Mouse (Mus musculus) spleen, adult 2 months (tissue): Measurements from ENCODE around the gene Rgs3. TPM values are rescaled to one million over a fixed set of nuclear protein-coding genes. Genes with fewer than 3 reads are reported as not detected.
A peak's percentile ranks its signal among the peaks of the same experiment; 100 is the strongest.

Source experiments
- DNase-seq, 2 experiments: peaks; one replicate each; pipeline versions ENCODE4 v3.0.0 to v3.0.0-alpha.2; 2012 to 2021; ENCODE audit warnings: low spot score in 2 of 2, low read depth in 1 of 2
- H3K27ac ChIP-seq: fragments of 200-500 bp; 2 replicates; pipeline ENCODE4 v1.5.1; 2012; ENCODE audit warnings: low read length, inconsistent platforms; ENCODE audit not compliant: insufficient read depth
- H3K27me3 ChIP-seq: fragments of 200-500 bp; 2 replicates; pipeline ENCODE4 v1.6.1; 2012; ENCODE audit warnings: mild to moderate bottlenecking, moderate library complexity, low read length, inconsistent platforms; ENCODE audit not compliant: control insufficient read depth, insufficient read depth
- H3K36me3 ChIP-seq: fragments of 200-500 bp; 2 replicates; pipeline ENCODE4 v1.6.1; 2012; ENCODE audit warnings: mild to moderate bottlenecking, low read length, inconsistent platforms; ENCODE audit not compliant: control insufficient read depth, insufficient read depth
- H3K4me1 ChIP-seq: fragments of 200-500 bp; 2 replicates; pipeline ENCODE4 v1.6.1; 2011; ENCODE audit warnings: inconsistent platforms; ENCODE audit not compliant: control insufficient read depth, insufficient read depth, insufficient read length
- H3K4me3 ChIP-seq: fragments of 200-500 bp; 2 replicates; pipeline ENCODE4 v1.5.1; 2011; ENCODE audit warnings: mild to moderate bottlenecking, inconsistent platforms; ENCODE audit not compliant: insufficient read depth, insufficient read length; ENCODE audit errors: extremely low read depth
- CTCF ChIP-seq: fragments of 200-500 bp; IDR thresholded peaks from 2 replicates; pipeline ENCODE4 v1.5.1; 2011; ENCODE audit warnings: mild to moderate bottlenecking, inconsistent platforms; ENCODE audit not compliant: insufficient read depth, insufficient read length, insufficient replicate concordance; ENCODE audit errors: extremely low read depth
- POLR2A ChIP-seq: fragments of 200-500 bp; IDR thresholded peaks from 2 replicates; pipeline ENCODE4 v1.6.1; 2011; ENCODE audit warnings: low read depth, low read length, inconsistent platforms
- WGBS: fragments of 180-500 bp; shearing (Covaris S2); methylation state at CpG from one replicate; pipeline ENCODE4 v1.1.7; 2018; 5-methylcytosine and 5-hydroxymethylcytosine counted together
- polyA plus RNA-seq: library from polyadenylated mRNA; depleted of rRNA; stranded (reverse); fragments of >200 nt; gene quantifications from 2 replicates; pipeline ENCODE4 v1.2.3, GENCODE M21; 2012

The Rgs3 gene
- polyA plus RNA-seq, 1 experiment, result 51.7 TPM

DNA sequence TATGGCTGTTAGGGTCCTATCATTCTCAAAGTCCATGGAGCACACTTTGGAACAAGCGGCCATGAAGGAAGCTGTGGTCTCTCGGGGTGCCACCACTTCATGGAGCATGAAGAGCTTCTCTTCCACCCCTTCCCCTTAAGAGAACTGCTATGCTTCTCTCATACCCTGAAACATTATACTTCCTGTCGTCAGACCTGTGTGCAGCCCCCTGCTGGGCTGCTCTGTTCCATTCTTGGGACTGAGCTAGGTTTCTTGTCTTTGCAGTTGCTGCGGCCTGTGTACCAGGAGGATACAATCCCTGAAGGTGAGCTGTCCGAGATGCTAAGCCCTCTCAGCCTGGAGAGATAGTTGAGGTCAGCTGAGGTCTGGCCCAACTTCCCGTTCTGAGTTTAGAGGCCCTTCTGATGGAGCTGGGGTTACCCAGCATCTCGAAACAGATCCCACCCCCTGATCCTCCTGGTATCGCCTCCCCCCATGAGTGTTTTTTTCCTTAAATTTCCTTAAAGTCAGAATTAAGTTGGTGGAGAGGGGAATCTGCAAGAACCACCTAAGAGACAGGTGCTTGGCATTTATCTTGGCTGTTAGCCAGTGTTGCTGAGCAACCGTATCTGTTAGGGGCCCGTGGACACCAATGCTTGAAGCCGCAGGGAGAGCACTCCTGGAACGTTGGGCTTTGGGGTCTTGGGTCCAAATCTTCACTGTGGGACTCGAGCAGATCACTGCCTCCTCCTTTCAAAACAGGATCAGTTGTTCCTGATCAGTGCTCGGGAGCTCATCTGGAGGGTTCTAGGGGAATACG is 66.8 kb downstream of the Rgs3 start:
- TF ChIP-seq CTCF (no peak), POLR2A (no peak)
- Histone ChIP-seq H3K4me3 (no peak overlapping the region), H3K27me3 (no peaks in the 10 kb centered on the region), H3K27ac (no peak overlapping the region), H3K36me3 (no peaks in the 10 kb centered on the region), H3K4me1 (peaks cover 33% of the 10 kb centered on the region; the same call in 1 of the 2 replicates)
- 70% methylated on average over 15 of the region's 15 CpGs for WGBS
- DNase-seq, result no peak

DNA sequence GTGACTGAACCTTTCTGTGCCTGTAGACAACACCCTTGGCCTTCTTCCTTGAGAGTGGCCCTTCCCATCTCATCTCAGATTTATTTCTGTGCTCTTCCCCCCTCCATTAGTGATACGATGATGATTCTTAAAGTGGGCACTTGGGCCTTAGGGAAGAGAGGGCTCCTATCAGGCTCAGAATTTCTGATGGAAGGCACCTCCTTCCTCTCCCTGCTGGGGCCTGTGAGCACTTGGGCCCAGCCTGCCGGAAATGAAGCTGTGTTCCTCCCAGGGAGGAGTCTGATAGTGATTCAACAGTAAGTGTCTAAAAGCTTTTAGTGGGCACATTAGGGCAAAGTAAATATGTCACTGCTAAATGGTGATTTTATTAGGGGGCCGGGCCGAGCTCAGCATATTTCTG is 67.7 kb downstream of the Rgs3 start:
- peaks cover 36% of the 10 kb centered on the region; the same call in 1 of the 2 replicates for H3K4me1 ChIP-seq
- TF ChIP-seq CTCF (no peak), POLR2A (no peak)
- H3K4me3 ChIP-seq, result no peak overlapping the region
- H3K27me3 ChIP-seq, result no peaks in the 10 kb centered on the region
- peak overlapping the region; percentile 26; the same call in 1 of the 2 replicates for H3K27ac ChIP-seq
- no peaks in the 10 kb centered on the region for H3K36me3 ChIP-seq
- no peak for DNase-seq
- WGBS, result 85% methylated on average over 4 of the region's 4 CpGs

DNA sequence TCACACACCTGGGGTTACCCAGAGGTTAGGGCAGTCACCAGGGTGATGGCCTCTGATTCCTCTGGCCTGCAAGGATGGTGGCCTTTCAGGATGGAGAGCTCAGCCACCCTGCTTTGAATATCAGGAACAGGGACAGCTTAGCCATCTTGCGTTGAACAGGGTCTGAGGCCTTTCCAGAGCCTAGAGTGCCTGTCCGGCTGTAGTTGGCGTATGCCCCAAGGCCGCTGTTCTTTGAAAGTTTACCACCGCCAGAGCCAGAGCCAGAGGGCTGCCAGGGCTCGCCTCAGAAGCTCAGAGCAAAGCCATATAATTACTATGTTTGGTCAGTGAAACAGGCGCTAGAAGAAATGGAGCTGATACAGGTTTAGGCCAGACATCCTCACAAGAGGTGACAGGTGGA is 68.9 kb downstream of the Rgs3 start:
- DNase-seq, result no peak
- Histone ChIP-seq H3K27ac (no peak overlapping the region), H3K36me3 (no peaks in the 10 kb centered on the region), H3K27me3 (no peaks in the 10 kb centered on the region), H3K4me1 (peaks cover 38% of the 10 kb centered on the region; the same call in 1 of the 2 replicates), H3K4me3 (no peak overlapping the region)
- 89% methylated on average over 7 of the region's 7 CpGs for WGBS
- TF ChIP-seq POLR2A (no peak), CTCF (no peak)

DNA sequence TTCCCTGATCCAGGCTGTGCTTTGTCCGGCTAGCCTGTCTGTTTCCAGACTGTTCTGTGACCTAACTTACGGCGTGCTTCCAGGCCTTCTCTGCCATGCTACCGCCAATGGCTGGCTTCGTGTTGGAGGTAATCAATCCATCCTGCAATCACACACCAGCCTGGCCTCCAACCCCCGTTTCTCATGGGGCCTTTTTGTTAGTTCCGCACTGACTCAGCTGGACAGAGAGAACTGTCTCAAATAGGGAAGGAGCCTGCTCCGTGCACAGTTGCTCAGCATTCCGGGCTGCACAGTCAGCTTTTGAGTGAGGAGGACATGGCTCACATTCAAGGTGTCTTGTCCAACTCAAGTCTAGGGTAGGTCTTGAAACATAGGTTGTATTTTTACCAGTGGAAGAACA is 69.8 kb downstream of the Rgs3 start:
- Histone ChIP-seq H3K27ac (peak overlapping the region; percentile 65), H3K4me1 (peaks cover 43% of the 10 kb centered on the region; the same call in 1 of the 2 replicates), H3K4me3 (no peak overlapping the region), H3K27me3 (no peaks in the 10 kb centered on the region), H3K36me3 (no peaks in the 10 kb centered on the region)
- no peak for TF ChIP-seq CTCF
- TF ChIP-seq POLR2A, result no peak
- WGBS, result 38% methylated on average over 9 of the region's 9 CpGs
- DNase-seq, result peak; percentile 17 to 44

DNA sequence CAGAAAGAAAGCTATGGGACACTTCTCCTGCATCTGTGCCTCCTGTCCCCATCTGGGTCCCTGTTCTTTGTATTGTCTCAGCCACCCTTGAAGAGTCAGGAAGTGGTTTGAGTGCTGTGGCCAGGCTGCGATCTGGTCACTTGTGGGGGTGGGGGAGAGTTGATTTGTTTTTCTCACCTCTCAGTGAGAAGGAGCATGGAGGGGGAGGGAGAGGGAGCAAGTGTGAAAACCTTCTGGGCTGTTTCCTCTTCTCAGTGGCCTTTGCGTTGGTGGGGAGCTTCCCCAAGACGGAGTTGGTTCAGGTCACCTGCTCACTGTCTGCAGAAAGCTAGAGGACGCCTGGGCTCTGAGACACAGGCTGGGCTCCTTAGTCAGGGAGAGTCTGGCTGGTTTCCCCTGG is 70.3 kb downstream of the Rgs3 start:
- DNase-seq, result peak; percentile 47 to 85
- peak overlapping the region; percentile 65 for H3K27ac ChIP-seq
- peaks cover 43% of the 10 kb centered on the region; the same call in 1 of the 2 replicates for H3K4me1 ChIP-seq
- H3K36me3 ChIP-seq, result no peaks in the 10 kb centered on the region
- no peak overlapping the region for H3K4me3 ChIP-seq
- no peaks in the 10 kb centered on the region for H3K27me3 ChIP-seq
- 5% methylated on average over 4 of the region's 4 CpGs for WGBS
- TF ChIP-seq POLR2A (no peak), CTCF (no peak)

DNA sequence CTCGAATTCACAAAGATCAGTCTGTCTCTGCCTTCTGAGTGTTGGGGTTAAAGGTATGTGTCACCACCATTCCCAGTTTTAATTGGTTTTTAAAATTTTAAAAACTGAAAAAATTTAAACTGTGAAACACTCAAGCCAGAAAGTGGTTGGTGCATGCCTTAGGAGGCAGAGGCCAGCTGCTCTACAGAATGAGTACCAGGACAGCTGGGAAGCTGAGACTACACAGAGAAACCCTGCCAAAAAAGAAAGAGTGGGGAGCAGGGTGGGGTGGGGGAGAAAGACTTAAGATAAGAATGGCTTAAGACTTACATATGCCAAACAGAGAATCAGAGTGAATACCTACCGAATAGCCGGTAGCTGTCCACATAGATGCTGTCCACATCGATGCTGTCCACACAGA is 73.6 kb downstream of the Rgs3 start:
- Histone ChIP-seq H3K4me3 (no peak overlapping the region), H3K4me1 (peaks cover 36% of the 10 kb centered on the region; the same call in 1 of the 2 replicates), H3K27me3 (no peaks in the 10 kb centered on the region), H3K36me3 (no peaks in the 10 kb centered on the region), H3K27ac (peak overlapping the region; percentile 87; the same call in 1 of the 2 replicates)
- no peak for DNase-seq
- no peak for TF ChIP-seq CTCF
- 92% methylated on average over 4 of the region's 4 CpGs for WGBS

DNA sequence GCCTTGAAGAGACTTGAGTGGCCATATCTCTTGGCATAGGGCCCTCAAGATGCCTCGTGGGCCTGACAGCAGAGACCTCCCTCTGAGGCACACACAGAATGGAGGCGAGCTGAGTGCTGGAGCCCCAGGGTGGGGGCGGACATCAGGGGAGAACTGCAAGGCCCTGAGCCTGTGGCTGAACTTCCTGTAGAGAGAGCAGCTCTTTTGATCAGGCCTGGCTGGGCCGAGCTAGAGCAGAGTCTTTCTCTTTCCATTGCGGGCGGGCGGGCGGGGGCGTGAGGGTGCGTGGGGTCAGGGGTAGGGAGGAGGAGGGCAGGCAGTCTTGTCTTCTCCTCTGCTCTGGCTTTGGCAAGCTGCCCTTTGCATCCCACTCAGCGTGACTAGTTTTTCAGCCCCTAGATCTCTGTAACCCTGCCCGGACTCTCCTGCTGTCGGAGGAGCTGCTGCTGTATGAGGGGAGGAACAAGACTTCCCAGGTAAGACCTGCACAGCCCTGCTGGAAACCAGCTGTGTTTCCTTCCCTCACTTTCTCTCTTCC is 74.5 kb downstream of the Rgs3 start:
- H3K4me3 ChIP-seq, result peak overlapping the region; percentile 65

More for the DNA sequence above, 74.5 kb downstream of the Rgs3 start:
- no peaks in the 10 kb centered on the region for H3K36me3 ChIP-seq
- TF ChIP-seq POLR2A, result no peak
- TF ChIP-seq CTCF, result no peak
- peak; percentile 23 to 59 for DNase-seq
- peak overlapping the region; percentile 87 for H3K27ac ChIP-seq
- peaks cover 36% of the 10 kb centered on the region; the same call in 1 of the 2 replicates for H3K4me1 ChIP-seq
- 8% methylated on average over 12 of the region's 13 CpGs for WGBS
- H3K27me3 ChIP-seq, result no peaks in the 10 kb centered on the region
